Mouse (Mus musculus) C2C12 (cell line): Measurements from ENCODE around the gene S100a4.

Experiments used
- CEBPB ChIP-seq: IDR thresholded peaks from one replicate; pipeline ENCODE4 v1.6.1; 2011; ENCODE audit warnings: low read depth, mild to moderate bottlenecking, control low read depth, moderate library complexity
- CTCF ChIP-seq: IDR thresholded peaks from one replicate; pipeline ENCODE4 v1.5.1; 2011; ENCODE audit not compliant: control insufficient read depth, insufficient read depth, insufficient read length
- MAX ChIP-seq: IDR thresholded peaks from one replicate; pipeline ENCODE4 v1.6.1; 2011; ENCODE audit warnings: mild to moderate bottlenecking, control low read depth
- MYOD1 ChIP-seq: IDR thresholded peaks from one replicate; pipeline ENCODE4 v1.6.1; 2011; ENCODE audit warnings: low read depth; ENCODE audit not compliant: control insufficient read depth, insufficient read length
- USF1 ChIP-seq: IDR thresholded peaks from one replicate; pipeline ENCODE4 v1.6.1; 2011; ENCODE audit warnings: low read depth, mild to moderate bottlenecking, control low read depth, moderate library complexity

DNA sequence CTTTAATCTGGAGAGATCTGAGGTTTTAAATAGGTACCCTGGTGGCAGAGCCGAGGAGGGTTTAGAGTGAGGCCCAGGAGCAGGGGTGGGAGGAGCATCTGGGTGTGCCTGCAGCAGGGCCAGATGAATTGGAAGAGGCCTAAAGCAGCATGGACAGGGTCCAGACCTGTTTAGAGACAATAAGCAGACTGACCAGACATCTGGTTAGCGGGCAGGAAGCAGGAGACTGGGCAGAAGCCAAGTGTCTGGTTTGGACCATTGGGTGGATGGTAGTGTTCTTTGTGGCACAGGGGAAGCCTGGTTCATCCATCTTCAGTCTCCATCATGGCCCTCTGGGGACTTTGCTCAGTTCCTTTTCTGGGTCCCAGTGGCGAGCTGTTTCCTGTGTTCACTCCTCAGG lies 19.7 kb upstream of the S100a4 start:
- no peak for TF ChIP-seq CTCF
- TF ChIP-seq CEBPB = no peak
- TF ChIP-seq MAX = no peak
- no peak for TF ChIP-seq MYOD1
- no peak for TF ChIP-seq USF1
